Mouse (Mus musculus): ENCODE measurements at regions not wholly inside any gene's neighbourhood (a gene's known extent, or its start where the extent isn't known, plus 50 kb on each side); places are given as distances from the start of the nearest gene placed in this dataset.

GRCm38 (mm10) chr10:99959279-99959678 lies 56.2 kb upstream of the Kitl start:
- Histone ChIP-seq H3K4me1 (no peaks in the 10 kb centered on the region), H3K9me3 (replicated peaks) (no peaks in the 10 kb centered on the region), H3K36me3 (no peaks in the 10 kb centered on the region), H3K27ac (replicated peaks) (no peak overlapping the region), H3K27me3 (ENCODE audit: low read depth, poor library complexity, severe bottlenecking) (no peaks in the 10 kb centered on the region), H3K4me3 (no peak overlapping the region)
- no peak for DNase-seq (ENCODE audit: low spot score)
- WGBS, result 86% methylated on average over 3 of the region's 3 CpGs

- Histone ChIP-seq H3K36me3 (no peaks in the 10 kb centered on the region), H3K4me1 (no peaks in the 10 kb centered on the region)
- 89% methylated on average over 7 of the region's 7 CpGs for WGBS
These were observed 62.9 kb upstream of the Kitl start for GRCm38 (mm10) chr10:99952486-99952885.

GRCm38 (mm10) chr10:99951718-99952117 lies 63.7 kb upstream of the Kitl start:
- Histone ChIP-seq H3K4me3 (no peak overlapping the region), H3K9me3 (replicated peaks) (no peaks in the 10 kb centered on the region), H3K27ac (replicated peaks) (no peak overlapping the region), H3K4me1 (no peaks in the 10 kb centered on the region), H3K27me3 (ENCODE audit: low read depth, poor library complexity, severe bottlenecking) (no peaks in the 10 kb centered on the region), H3K36me3 (no peaks in the 10 kb centered on the region)
- WGBS, result 83% methylated on average over 4 of the region's 4 CpGs
- no peak for DNase-seq (ENCODE audit: low spot score)

More at GRCm38 (mm10) chr10:99952486-99952885, 62.9 kb upstream of the Kitl start:
- Histone ChIP-seq H3K27ac (replicated peaks) (no peak overlapping the region), H3K27me3 (ENCODE audit: low read depth, poor library complexity, severe bottlenecking) (no peaks in the 10 kb centered on the region), H3K9me3 (replicated peaks) (no peaks in the 10 kb centered on the region), H3K4me3 (no peak overlapping the region)
- DNase-seq (ENCODE audit: low spot score), result no peak

- no peak for DNase-seq (ENCODE audit: low spot score)
- Histone ChIP-seq H3K4me3 (no peak overlapping the region), H3K27me3 (ENCODE audit: low read depth, poor library complexity, severe bottlenecking) (no peaks in the 10 kb centered on the region), H3K27ac (replicated peaks) (no peak overlapping the region), H3K9me3 (replicated peaks) (no peaks in the 10 kb centered on the region), H3K36me3 (no peaks in the 10 kb centered on the region), H3K4me1 (no peaks in the 10 kb centered on the region)
- 92% methylated on average over 6 of the region's 6 CpGs for WGBS
These were observed 64.1 kb upstream of the Kitl start for GRCm38 (mm10) chr10:99951316-99951715.

GRCm38 (mm10) chr10:99948740-99949139 lies 66.7 kb upstream of the Kitl start:
- no peak for DNase-seq (ENCODE audit: low spot score)
- Histone ChIP-seq H3K27ac (replicated peaks) (no peak overlapping the region), H3K27me3 (ENCODE audit: low read depth, poor library complexity, severe bottlenecking) (no peaks in the 10 kb centered on the region), H3K4me3 (no peak overlapping the region), H3K36me3 (no peaks in the 10 kb centered on the region), H3K4me1 (no peaks in the 10 kb centered on the region), H3K9me3 (replicated peaks) (no peaks in the 10 kb centered on the region)
- WGBS, result 79% methylated on average over 3 of the region's 3 CpGs

GRCm38 (mm10) chr10:99945418-99945817 lies 70.0 kb upstream of the Kitl start:
- WGBS, result 90% methylated on average over 3 of the region's 3 CpGs
- no peak overlapping the region for H3K27ac ChIP-seq (replicated peaks)

GRCm38 (mm10) chr10:99941665-99942064 lies 73.8 kb upstream of the Kitl start:
- Histone ChIP-seq H3K9me3 (replicated peaks) (no peaks in the 10 kb centered on the region), H3K36me3 (no peaks in the 10 kb centered on the region), H3K4me1 (peaks cover 5% of the 10 kb centered on the region), H3K27ac (replicated peaks) (peak overlapping the region; percentile 55), H3K27me3 (ENCODE audit: low read depth, poor library complexity, severe bottlenecking) (no peaks in the 10 kb centered on the region), H3K4me3 (0 out of 2 replicates have a peak overlapping the region, but pooled peaks have one; percentile 20)
- WGBS, result 39% methylated on average over 11 of the region's 11 CpGs
- peak; percentile 20 for DNase-seq (ENCODE audit: low spot score)

More at GRCm38 (mm10) chr10:99945418-99945817, 70.0 kb upstream of the Kitl start:
- no peak overlapping the region for H3K4me3 ChIP-seq
- peaks cover 5% of the 10 kb centered on the region for H3K4me1 ChIP-seq
- no peaks in the 10 kb centered on the region for H3K36me3 ChIP-seq
- DNase-seq (ENCODE audit: low spot score), result no peak
- no peaks in the 10 kb centered on the region for H3K27me3 ChIP-seq (ENCODE audit: low read depth, poor library complexity, severe bottlenecking)
- no peaks in the 10 kb centered on the region for H3K9me3 ChIP-seq (replicated peaks)

GRCm38 (mm10) chr10:99938901-99939300 lies 76.5 kb upstream of the Kitl start:
- no peaks in the 10 kb centered on the region for H3K27me3 ChIP-seq (ENCODE audit: low read depth, poor library complexity, severe bottlenecking)
- no peaks in the 10 kb centered on the region for H3K36me3 ChIP-seq
- 74% methylated on average over 6 of the region's 6 CpGs for WGBS
- H3K4me1 ChIP-seq, result peaks cover 5% of the 10 kb centered on the region
- no peak overlapping the region for H3K27ac ChIP-seq (replicated peaks)
- no peaks in the 10 kb centered on the region for H3K9me3 ChIP-seq (replicated peaks)
- H3K4me3 ChIP-seq, result no peak overlapping the region
- DNase-seq (ENCODE audit: low spot score), result no peak

GRCm38 (mm10) chr10:99937921-99938618 lies 77.4 kb upstream of the Kitl start:
- DNase-seq (ENCODE audit: low spot score), result no peak
- Histone ChIP-seq H3K36me3 (no peaks in the 10 kb centered on the region), H3K4me1 (peaks cover 5% of the 10 kb centered on the region), H3K4me3 (no peak overlapping the region), H3K9me3 (replicated peaks) (no peaks in the 10 kb centered on the region), H3K27me3 (ENCODE audit: low read depth, poor library complexity, severe bottlenecking) (no peaks in the 10 kb centered on the region), H3K27ac (replicated peaks) (no peak overlapping the region)
- WGBS, result 96% methylated on average over 1 of the region's 1 CpGs

GRCm38 (mm10) chr10:99929191-99929590 lies 86.2 kb upstream of the Kitl start:
- Histone ChIP-seq H3K27me3 (ENCODE audit: low read depth, poor library complexity, severe bottlenecking) (no peaks in the 10 kb centered on the region), H3K27ac (replicated peaks) (no peak overlapping the region), H3K9me3 (replicated peaks) (no peaks in the 10 kb centered on the region), H3K4me3 (no peak overlapping the region), H3K36me3 (no peaks in the 10 kb centered on the region), H3K4me1 (no peaks in the 10 kb centered on the region)
- WGBS, result 94% methylated on average over 6 of the region's 6 CpGs
- no peak for DNase-seq (ENCODE audit: low spot score)

GRCm38 (mm10) chr10:99927913-99928312 lies 87.5 kb upstream of the Kitl start:
- H3K9me3 ChIP-seq (replicated peaks), result no peaks in the 10 kb centered on the region

GRCm38 (mm10) chr10:99926327-99926954 lies 89.0 kb upstream of the Kitl start:
- H3K4me1 ChIP-seq, result no peaks in the 10 kb centered on the region
- no peak overlapping the region for H3K27ac ChIP-seq (replicated peaks)
- no peak for DNase-seq (ENCODE audit: low spot score)
- H3K36me3 ChIP-seq, result no peaks in the 10 kb centered on the region
- H3K4me3 ChIP-seq, result no peak overlapping the region
- no peaks in the 10 kb centered on the region for H3K9me3 ChIP-seq (replicated peaks)
- 80% methylated on average over 8 of the region's 8 CpGs for WGBS
- H3K27me3 ChIP-seq (ENCODE audit: low read depth, poor library complexity, severe bottlenecking), result no peaks in the 10 kb centered on the region

More at GRCm38 (mm10) chr10:99927913-99928312, 87.5 kb upstream of the Kitl start:
- no peak overlapping the region for H3K27ac ChIP-seq (replicated peaks)
- H3K4me3 ChIP-seq, result no peak overlapping the region
- no peaks in the 10 kb centered on the region for H3K36me3 ChIP-seq
- DNase-seq (ENCODE audit: low spot score), result no peak
- 93% methylated on average over 7 of the region's 7 CpGs for WGBS
- no peaks in the 10 kb centered on the region for H3K4me1 ChIP-seq
- no peaks in the 10 kb centered on the region for H3K27me3 ChIP-seq (ENCODE audit: low read depth, poor library complexity, severe bottlenecking)

GRCm38 (mm10) chr10:99924541-99924940 lies 90.9 kb upstream of the Kitl start:
- no peak overlapping the region for H3K4me3 ChIP-seq
- no peaks in the 10 kb centered on the region for H3K4me1 ChIP-seq
- no peaks in the 10 kb centered on the region for H3K9me3 ChIP-seq (replicated peaks)
- H3K36me3 ChIP-seq, result no peaks in the 10 kb centered on the region
- no peaks in the 10 kb centered on the region for H3K27me3 ChIP-seq (ENCODE audit: low read depth, poor library complexity, severe bottlenecking)
- 86% methylated on average over 3 of the region's 3 CpGs for WGBS
- no peak for DNase-seq (ENCODE audit: low spot score)
- no peak overlapping the region for H3K27ac ChIP-seq (replicated peaks)
